Mouse (Mus musculus) MEL (cell line): ENCODE data around the gene Kcnk7. TPM values are rescaled to one million over a fixed set of nuclear protein-coding genes. Genes with fewer than 3 reads are reported as not detected.

Experiments used
- DNase-seq: peaks from one replicate; pipeline ENCODE4 v3.0.0; 2011; ENCODE audit warnings: low read depth, low spot score
- H3K27ac ChIP-seq: 2 replicates; pipeline ENCODE4 v1.5.1; 2012; ENCODE audit warnings: low read depth, mild to moderate bottlenecking, control low read depth, low read length, moderate library complexity; ENCODE audit not compliant: control insufficient read depth
- H3K27me3 ChIP-seq, 2 experiments: fragments of 150-350 bp in 1 of 2; sonication (generic) in 1 of 2; 2 replicates each; pipeline ENCODE4 v1.6.1; 2012; ENCODE audit warnings: low read length in 2 of 2, mild to moderate bottlenecking in 2 of 2, improper control_type of control experiment in 1 of 2, moderate library complexity in 1 of 2; ENCODE audit not compliant: insufficient read depth in 2 of 2, control insufficient read depth in 1 of 2
- H3K36me3 ChIP-seq, 2 experiments: 2 replicates each; pipeline ENCODE4 v1.6.1; 2012 to 2014; ENCODE audit warnings: low read length in 2 of 2, improper control_type of control experiment in 1 of 2, inconsistent platforms in 1 of 2, mild to moderate bottlenecking in 1 of 2; ENCODE audit not compliant: insufficient read depth in 2 of 2, control insufficient read depth in 1 of 2
- H3K4me1 ChIP-seq, 2 experiments: fragments of 150-350 bp in 1 of 2; sonication (generic) in 1 of 2; 2 replicates each; pipeline ENCODE4 v1.6.1; 2012; ENCODE audit warnings: low read length in 2 of 2, improper control_type of control experiment in 1 of 2, mild to moderate bottlenecking in 1 of 2; ENCODE audit not compliant: insufficient read depth in 2 of 2, control insufficient read depth in 1 of 2
- H3K4me3 ChIP-seq, 2 experiments: fragments of 150-350 bp in 1 of 2; sonication (generic) in 1 of 2; 2 replicates each; pipeline ENCODE4 v1.5.1; 2012; ENCODE audit warnings: low read depth in 2 of 2, low read length in 2 of 2, mild to moderate bottlenecking in 2 of 2, moderate library complexity in 2 of 2, control low read depth in 1 of 2, improper control_type of control experiment in 1 of 2; ENCODE audit not compliant: control insufficient read depth in 1 of 2, insufficient read depth in 1 of 2
- H3K79me2 ChIP-seq: 2 replicates; pipeline ENCODE4 v1.6.1; 2012; ENCODE audit warnings: mild to moderate bottlenecking, low read length, moderate library complexity; ENCODE audit not compliant: control insufficient read depth, poor library complexity, insufficient read depth
- H3K9ac ChIP-seq: 2 replicates; pipeline ENCODE4 v1.6.1; 2012; ENCODE audit warnings: low read depth, mild to moderate bottlenecking, control low read depth, low read length, moderate library complexity; ENCODE audit not compliant: control insufficient read depth, poor library complexity, severe bottlenecking
- H3K9me3 ChIP-seq: fragments of 150-350 bp; sonication (generic); replicated peaks from 2 replicates; pipeline ENCODE4 v1.6.1; 2012; ENCODE audit warnings: mild to moderate bottlenecking, low read length, improper control_type of control experiment, moderate library complexity; ENCODE audit not compliant: insufficient read depth
- BHLHE40 ChIP-seq: IDR thresholded peaks from 2 replicates; pipeline ENCODE4 v1.6.1; 2012; ENCODE audit warnings: low read depth, mild to moderate bottlenecking, inconsistent platforms, low read length, improper control_type of control experiment, borderline replicate concordance
- CHD1 ChIP-seq: IDR thresholded peaks from 2 replicates; pipeline ENCODE4 v1.6.1; 2012; ENCODE audit warnings: low read depth, mild to moderate bottlenecking, inconsistent platforms, low read length, improper control_type of control experiment
- CHD2 ChIP-seq: IDR thresholded peaks from 2 replicates; pipeline ENCODE4 v1.6.1; 2011; ENCODE audit warnings: low read length, improper control_type of control experiment
- CTCF ChIP-seq, 3 experiments: IDR thresholded peaks in 2 of 3; conservative IDR thresholded peaks in 1 of 3; 2 replicates each; pipeline ENCODE4 v1.5.1; 2011 to 2012; ENCODE audit warnings: low read length in 3 of 3, low read depth in 2 of 3, mild to moderate bottlenecking in 2 of 3, improper control_type of control experiment in 1 of 3, inconsistent platforms in 1 of 3, mixed read lengths in 1 of 3, moderate library complexity in 1 of 3; ENCODE audit not compliant: control insufficient read depth in 1 of 3, insufficient read depth in 1 of 3, poor library complexity in 1 of 3, severe bottlenecking in 1 of 3
- E2F4 ChIP-seq: IDR thresholded peaks from 2 replicates; pipeline ENCODE4 v1.6.1; 2011; ENCODE audit warnings: low read depth, low read length, improper control_type of control experiment, borderline replicate concordance
- ELF1 ChIP-seq: IDR thresholded peaks from 2 replicates; pipeline ENCODE4 v1.6.1; 2014; ENCODE audit warnings: low read depth, mild to moderate bottlenecking, inconsistent platforms, low read length, improper control_type of control experiment, moderate library complexity
- EP300 ChIP-seq, 2 experiments: IDR thresholded peaks; 2 replicates each; pipeline ENCODE4 v1.6.1; 2011; ENCODE audit warnings: improper control_type of control experiment in 2 of 2, low read length in 2 of 2, low read depth in 1 of 2, mild to moderate bottlenecking in 1 of 2
- ETS1 ChIP-seq: IDR thresholded peaks from 2 replicates; pipeline ENCODE4 v1.6.1; 2012; ENCODE audit warnings: low read depth, mild to moderate bottlenecking, inconsistent platforms, low read length, improper control_type of control experiment, moderate library complexity
- GABPA ChIP-seq: IDR thresholded peaks from 2 replicates; pipeline ENCODE4 v1.6.1; 2012; ENCODE audit warnings: low read depth, mild to moderate bottlenecking, inconsistent platforms, low read length, improper control_type of control experiment, moderate library complexity
- GATA1 ChIP-seq: IDR thresholded peaks from 2 replicates; pipeline ENCODE4 v1.6.1; 2011; ENCODE audit warnings: low read depth, low read length, improper control_type of control experiment
- HCFC1 ChIP-seq: IDR thresholded peaks from 2 replicates; pipeline ENCODE4 v1.6.1; 2012; ENCODE audit warnings: low read depth, mild to moderate bottlenecking, inconsistent platforms, low read length, improper control_type of control experiment, moderate library complexity
- JUND ChIP-seq: IDR thresholded peaks from 2 replicates; pipeline ENCODE4 v1.6.1; 2011; ENCODE audit warnings: low read depth, mild to moderate bottlenecking, improper control_type of control experiment, low read length
- KAT2A ChIP-seq: conservative IDR thresholded peaks from 2 replicates; pipeline ENCODE4 v1.6.1; 2012; ENCODE audit warnings: low read depth, low read length, improper control_type of control experiment, inconsistent platforms
- MAFK ChIP-seq: IDR thresholded peaks from 2 replicates; pipeline ENCODE4 v1.6.1; 2011; ENCODE audit warnings: low read depth, mild to moderate bottlenecking, low read length, improper control_type of control experiment, borderline replicate concordance
- MAX ChIP-seq: IDR thresholded peaks from 2 replicates; pipeline ENCODE4 v1.6.1; 2011; ENCODE audit warnings: low read length, improper control_type of control experiment
- MAZ ChIP-seq: IDR thresholded peaks from 2 replicates; pipeline ENCODE4 v1.6.1; 2012; ENCODE audit warnings: low read depth, mild to moderate bottlenecking, inconsistent platforms, low read length, improper control_type of control experiment
- MEF2A ChIP-seq: IDR thresholded peaks from 2 replicates; pipeline ENCODE4 v1.6.1; 2014; ENCODE audit warnings: low read depth, mild to moderate bottlenecking, inconsistent platforms, low read length, improper control_type of control experiment; ENCODE audit not compliant: poor library complexity, insufficient replicate concordance, severe bottlenecking; ENCODE audit errors: extremely low read depth
- MXI1 ChIP-seq: IDR thresholded peaks from 2 replicates; pipeline ENCODE4 v1.6.1; 2011; ENCODE audit warnings: mild to moderate bottlenecking, low read depth, low read length, improper control_type of control experiment
- MYC ChIP-seq: IDR thresholded peaks from 2 replicates; pipeline ENCODE4 v1.6.1; 2011; ENCODE audit warnings: low read depth, mild to moderate bottlenecking, low read length, improper control_type of control experiment, moderate library complexity
- NELFE ChIP-seq: IDR thresholded peaks from 2 replicates; pipeline ENCODE4 v1.6.1; 2011; ENCODE audit warnings: low read depth, low read length, improper control_type of control experiment
- NRF1 ChIP-seq: IDR thresholded peaks from 2 replicates; pipeline ENCODE4 v1.6.1; 2014; ENCODE audit warnings: low read depth, mild to moderate bottlenecking, inconsistent platforms, low read length, improper control_type of control experiment, moderate library complexity; ENCODE audit not compliant: poor library complexity, insufficient read depth, severe bottlenecking
- POLR2A ChIP-seq, 2 experiments: IDR thresholded peaks; 2 replicates each; pipeline ENCODE4 v1.6.1; 2011 to 2012; ENCODE audit warnings: low read length in 2 of 2, mild to moderate bottlenecking in 2 of 2, control low read depth in 1 of 2, improper control_type of control experiment in 1 of 2, low read depth in 1 of 2, moderate library complexity in 1 of 2; ENCODE audit not compliant: control insufficient read depth in 1 of 2, insufficient read depth in 1 of 2, poor library complexity in 1 of 2
- POLR2AphosphoS2 ChIP-seq: IDR thresholded peaks from 2 replicates; pipeline ENCODE4 v1.6.1; 2011; ENCODE audit warnings: low read length, improper control_type of control experiment
- POLR2AphosphoS5 ChIP-seq: IDR thresholded peaks from 2 replicates; pipeline ENCODE4 v1.6.1; 2012; ENCODE audit warnings: low read depth, borderline replicate concordance, mild to moderate bottlenecking, inconsistent platforms, low read length, moderate library complexity, mixed read lengths
- RAD21 ChIP-seq: IDR thresholded peaks from 2 replicates; pipeline ENCODE4 v1.6.1; 2011; ENCODE audit warnings: mild to moderate bottlenecking, low read depth, low read length, improper control_type of control experiment
- RCOR1 ChIP-seq: IDR thresholded peaks from 2 replicates; pipeline ENCODE4 v1.6.1; 2012; ENCODE audit warnings: low read depth, mild to moderate bottlenecking, inconsistent platforms, low read length, improper control_type of control experiment
- SIN3A ChIP-seq: IDR thresholded peaks from 2 replicates; pipeline ENCODE4 v1.6.1; 2012; ENCODE audit warnings: low read length, improper control_type of control experiment, inconsistent platforms
- SMC3 ChIP-seq: IDR thresholded peaks from 2 replicates; pipeline ENCODE4 v1.6.1; 2011; ENCODE audit warnings: low read depth, low read length, improper control_type of control experiment
- TAL1 ChIP-seq: IDR thresholded peaks from 2 replicates; pipeline ENCODE4 v1.6.1; 2012; ENCODE audit warnings: mild to moderate bottlenecking, inconsistent platforms, low read length, moderate library complexity, mixed read lengths
- TBP ChIP-seq: IDR thresholded peaks from 2 replicates; pipeline ENCODE4 v1.8.0; 2011; ENCODE audit warnings: low read depth, low read length, improper control_type of control experiment
- UBTF ChIP-seq: IDR thresholded peaks from 2 replicates; pipeline ENCODE4 v1.6.1; 2012; ENCODE audit warnings: low read depth, mild to moderate bottlenecking, inconsistent platforms, low read length, improper control_type of control experiment, moderate library complexity, borderline replicate concordance; ENCODE audit not compliant: insufficient read depth
- USF1 ChIP-seq: IDR thresholded peaks from 2 replicates; pipeline ENCODE4 v1.6.1; 2014; ENCODE audit warnings: low read depth, mild to moderate bottlenecking, inconsistent platforms, low read length, improper control_type of control experiment, moderate library complexity
- USF2 ChIP-seq, 2 experiments: IDR thresholded peaks; 2 replicates each; pipeline ENCODE4 v1.6.1; 2011 to 2012; ENCODE audit warnings: improper control_type of control experiment in 2 of 2, low read length in 2 of 2, borderline replicate concordance in 1 of 2, inconsistent platforms in 1 of 2, low read depth in 1 of 2, mild to moderate bottlenecking in 1 of 2; ENCODE audit not compliant: insufficient read depth in 1 of 2
- ZKSCAN1 ChIP-seq: IDR thresholded peaks from 2 replicates; pipeline ENCODE4 v1.6.1; 2012; ENCODE audit warnings: low read depth, mild to moderate bottlenecking, inconsistent platforms, low read length, improper control_type of control experiment, moderate library complexity
- ZMIZ1 ChIP-seq: IDR thresholded peaks from 2 replicates; pipeline ENCODE4 v1.6.1; 2012; ENCODE audit warnings: low read depth, mild to moderate bottlenecking, inconsistent platforms, low read length, improper control_type of control experiment, moderate library complexity
- ZNF384 ChIP-seq: IDR thresholded peaks from 2 replicates; pipeline ENCODE4 v1.6.1; 2012; ENCODE audit warnings: low read depth, mild to moderate bottlenecking, inconsistent platforms, low read length, improper control_type of control experiment
- polyA plus RNA-seq, 2 experiments: library from polyadenylated mRNA; stranded (reverse) in 1 of 2; unstranded in 1 of 2; fragments of >175 nt in 1 of 2; fragments of >200 nt in 1 of 2; gene quantifications; 2 replicates each; pipeline versions ENCODE4 v1.2.1 to v1.2.4; 2012; ENCODE audit warnings: low replicate concordance in 2 of 2, low read depth in 1 of 2; ENCODE audit not compliant: insufficient read length in 2 of 2, insufficient read depth in 1 of 2, missing spikeins in 1 of 2
- total RNA-seq: library from RNA; depleted of rRNA; stranded (reverse); fragments of 300-350 nt; gene quantifications from 2 replicates; pipeline ENCODE4 v1.2.3, GENCODE M21; 2012

The Kcnk7 gene
- total and polyA plus RNA-seq, 3 experiments = 0.23 to 0.60 TPM; not detected in 1

DNA sequence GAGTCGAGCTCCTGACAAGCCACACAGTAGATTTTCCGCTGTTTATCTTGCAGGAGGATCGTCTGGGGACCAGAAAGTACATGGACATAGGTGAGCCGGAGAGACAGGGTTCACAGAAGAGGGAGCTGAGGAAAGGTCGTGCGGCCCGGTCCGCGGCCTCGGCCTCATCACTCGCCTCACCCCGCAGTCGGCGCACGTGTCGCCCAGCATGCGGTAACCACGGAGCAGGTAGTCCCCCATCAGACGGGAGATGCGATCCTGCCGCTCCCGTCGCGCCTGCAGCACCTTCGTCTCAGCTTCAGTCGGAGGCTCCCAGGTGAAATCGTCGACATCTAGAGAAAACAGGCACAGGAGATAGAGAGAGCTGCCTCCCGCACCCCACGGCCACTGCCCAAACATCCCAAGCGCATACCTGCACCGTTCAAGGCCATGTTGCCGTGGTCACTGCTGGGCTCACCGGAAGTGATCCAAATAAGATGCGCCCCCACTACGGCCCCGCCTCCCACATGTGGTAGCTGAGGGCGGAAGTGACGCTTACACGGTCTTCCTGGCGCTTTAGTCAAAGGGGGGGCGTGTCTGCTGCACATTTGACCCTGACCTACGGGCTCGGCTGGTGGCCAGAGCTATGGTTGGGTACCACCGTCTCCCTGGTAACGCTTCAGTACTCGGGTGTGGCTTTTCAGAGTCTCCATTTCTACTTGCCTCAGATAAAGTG lies 27.3 kb downstream of the Kcnk7 start:
- Histone ChIP-seq H3K4me1 (peaks cover 0 to 37% of the 10 kb centered on the region in 2 experiments; a peak in 2 of 4 replicates), H3K36me3 (peaks cover 0 to 20% of the 10 kb centered on the region in 2 experiments; a peak in 2 of 4 replicates), H3K27me3 (no peaks in the 10 kb centered on the region), H3K9ac (peak overlapping the region; percentile 82), H3K79me2 (peaks cover 26% of the 10 kb centered on the region), H3K27ac (peak overlapping the region; percentile 37), H3K9me3 (no peaks in the 10 kb centered on the region), H3K4me3 (peak overlapping the region; percentile 66 to 89)
- peak; percentile 97 for DNase-seq
- TF ChIP-seq SIN3A (peak; percentile 98), POLR2A (IDR thresholded peaks at IDR 0.05; ENCODE audit: control insufficient read depth in 1 of 2, insufficient read depth in 1 of 2, low read depth in 1 of 2, low read length in 2 of 2, poor library complexity in 1 of 2) (peak; percentile 77 to 92), ZNF384 (no peak), HCFC1 (peak; percentile 95), NELFE (peak; percentile 91), UBTF (no peak), TAL1 (no peak), RCOR1 (no peak), MAZ (peak; percentile 85; the same call in 1 of the 2 replicates), CHD1 (no peak), CHD2 (no peak), BHLHE40 (no peak), MXI1 (peak; percentile 98), USF1 (peak; percentile 86), MEF2A (no peak), KAT2A (peak; percentile 64; the same call in 1 of the 2 replicates), GATA1 (0 out of 2 replicates have a peak, but pooled peaks have one; percentile 2), SMC3 (no peak), CTCF (IDR thresholded peaks at IDR 0.05 in 2 of 3, conservative IDR thresholded peaks at IDR 0.05 in 1 of 3; ENCODE audit: control insufficient read depth in 1 of 3, insufficient read depth in 1 of 3, low read depth in 2 of 3, low read length in 3 of 3, poor library complexity in 1 of 3, severe bottlenecking in 1 of 3) (no peak), TBP (peak; percentile 87), RAD21 (no peak), USF2 (IDR thresholded peaks at IDR 0.05; ENCODE audit: borderline replicate concordance in 1 of 2, insufficient read depth in 1 of 2, low read depth in 1 of 2, low read length in 2 of 2) (no peak), ZMIZ1 (peak; percentile 82), E2F4 (no peak), ETS1 (peak; percentile 71), ZKSCAN1 (no peak), MYC (peak; percentile 96), MAX (peak; percentile 90), JUND (no peak), POLR2AphosphoS5 (0 out of 2 replicates have a peak, but pooled peaks have one; percentile 19), EP300 (IDR thresholded peaks at IDR 0.05; ENCODE audit: low read depth in 1 of 2, low read length in 2 of 2) (no peak), NRF1 (no peak), POLR2AphosphoS2 (peak; percentile 83), ELF1 (peak; percentile 86), MAFK (no peak), GABPA (no peak)
